Mouse (Mus musculus): ENCODE measurements around the gene Vmn1r210. TPM values are rescaled to one million over a fixed set of nuclear protein-coding genes. Genes with fewer than 3 reads are reported as not detected.

Vmn1r210 gene
- polyA plus RNA-seq, 1 experiment from 2014 or later: not detected

Other genes with a start within 250 kb of the Vmn1r210 start
- gene Vmn1r205, start 238.3 kb downstream of the Vmn1r210 start, polyA plus RNA-seq (2016; fragmentation: Nextera tagmentation; extraction: Ambion mirVana): not detected in 2 replicates
- gene Vmn1r206, start 207.1 kb downstream of the Vmn1r210 start, polyA plus RNA-seq (2016; fragmentation: Nextera tagmentation; extraction: Ambion mirVana): not detected in 2 replicates
- not detected in 2 replicates for gene Vmn1r207-ps, start 101.7 kb downstream of the Vmn1r210 start, polyA plus RNA-seq (2016; fragmentation: Nextera tagmentation; extraction: Ambion mirVana)
- not detected in 2 replicates for gene Vmn1r208, start 53.9 kb downstream of the Vmn1r210 start, polyA plus RNA-seq (2016; fragmentation: Nextera tagmentation; extraction: Ambion mirVana)
- not detected in 2 replicates for gene Vmn1r209, start 21.7 kb downstream of the Vmn1r210 start, polyA plus RNA-seq (2016; fragmentation: Nextera tagmentation; extraction: Ambion mirVana)
- not detected in 2 replicates for gene Vmn1r211, start 26.2 kb upstream of the Vmn1r210 start, polyA plus RNA-seq (2016; fragmentation: Nextera tagmentation; extraction: Ambion mirVana)
- not detected in 2 replicates for gene Vmn1r212, start 52.9 kb upstream of the Vmn1r210 start, polyA plus RNA-seq (2016; fragmentation: Nextera tagmentation; extraction: Ambion mirVana)
- not detected in 2 replicates for gene Vmn1r213, start 176.3 kb upstream of the Vmn1r210 start, polyA plus RNA-seq (2016; fragmentation: Nextera tagmentation; extraction: Ambion mirVana)
- not detected in 2 replicates for gene Vmn1r214, start 199.1 kb upstream of the Vmn1r210 start, polyA plus RNA-seq (2016; fragmentation: Nextera tagmentation; extraction: Ambion mirVana)
- gene Vmn1r215, start 236.7 kb upstream of the Vmn1r210 start, polyA plus RNA-seq (2016; fragmentation: Nextera tagmentation; extraction: Ambion mirVana): not detected in 2 replicates

All from heart, embryonic 10.5 days (tissue).